Mouse (Mus musculus) brain, embryonic 14.5 days (tissue): ENCODE results near the gene Hemgn. TPM values are rescaled to one million over a fixed set of nuclear protein-coding genes. Genes with fewer than 3 reads are reported as not detected.

Experiments used
- DNase-seq: peaks from one replicate; pipeline ENCODE4 v3.0.0-alpha.2; 2011; ENCODE audit warnings: low read depth
- CTCF ChIP-seq: fragments of 200-500 bp; IDR thresholded peaks from 2 replicates; pipeline ENCODE4 v1.5.1; 2012; ENCODE audit warnings: inconsistent platforms, mild to moderate bottlenecking, moderate library complexity, borderline replicate concordance; ENCODE audit not compliant: insufficient read depth, insufficient read length; ENCODE audit errors: extremely low read depth
- POLR2A ChIP-seq: fragments of 200-500 bp; IDR thresholded peaks from 2 replicates; pipeline ENCODE4 v1.6.1; 2012; ENCODE audit warnings: mild to moderate bottlenecking, inconsistent platforms, borderline replicate concordance; ENCODE audit not compliant: poor library complexity, insufficient read depth, insufficient read length, severe bottlenecking; ENCODE audit errors: extremely low read depth
- polyA plus RNA-seq: library from polyadenylated mRNA; depleted of rRNA; stranded (reverse); fragments of >200 nt; gene quantifications from 2 replicates; pipeline ENCODE4 v1.2.3, GENCODE M21; 2012

Hemgn gene
- polyA plus RNA-seq, 1 experiment: 0.30 TPM

DNA sequence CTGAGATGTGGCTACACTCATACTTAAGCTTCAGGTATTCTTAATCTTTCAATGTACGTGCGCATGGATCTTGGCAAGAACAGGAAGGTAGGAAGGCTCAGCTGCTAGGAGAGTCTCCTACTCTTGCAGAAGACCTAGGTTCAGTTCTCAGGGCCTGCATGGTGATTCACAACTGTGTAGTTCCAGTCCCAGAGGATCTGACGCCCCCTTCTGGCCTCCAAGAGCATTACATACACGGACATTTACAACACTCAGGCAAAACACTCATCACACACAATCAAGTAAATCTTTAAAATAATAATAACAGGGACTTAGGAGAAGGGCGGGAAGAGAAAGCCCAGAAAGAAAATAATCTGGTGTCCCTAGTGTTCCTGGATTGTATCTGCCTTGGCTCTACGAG, 38.9 kb downstream of the Hemgn start:
- no peak for DNase-seq
- TF ChIP-seq CTCF (peak; percentile 48; the same call in 1 of the 2 replicates), POLR2A (no peak)

DNA sequence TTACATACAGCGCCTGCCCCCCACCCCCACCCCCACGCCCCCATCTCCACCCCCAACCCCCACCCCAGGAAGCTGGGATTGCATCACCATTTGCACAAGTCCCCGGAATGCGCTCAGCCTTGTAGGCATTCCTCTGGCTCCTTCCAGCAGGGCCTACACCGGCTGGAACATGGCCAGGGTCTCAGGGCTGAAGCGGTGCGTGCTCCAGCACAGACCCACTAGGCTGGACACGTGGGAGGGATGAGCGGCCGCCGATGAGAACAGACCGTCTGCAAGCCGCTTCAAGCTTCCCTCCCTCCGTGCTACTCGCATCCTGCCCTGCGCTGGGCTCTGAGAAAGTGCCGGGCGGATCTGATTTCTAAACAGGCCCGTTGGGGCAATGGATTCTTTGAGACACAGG, 42.3 kb downstream of the Hemgn start:
- DNase-seq: peak; percentile 87
- TF ChIP-seq CTCF: no peak
- TF ChIP-seq POLR2A: no peak

DNA sequence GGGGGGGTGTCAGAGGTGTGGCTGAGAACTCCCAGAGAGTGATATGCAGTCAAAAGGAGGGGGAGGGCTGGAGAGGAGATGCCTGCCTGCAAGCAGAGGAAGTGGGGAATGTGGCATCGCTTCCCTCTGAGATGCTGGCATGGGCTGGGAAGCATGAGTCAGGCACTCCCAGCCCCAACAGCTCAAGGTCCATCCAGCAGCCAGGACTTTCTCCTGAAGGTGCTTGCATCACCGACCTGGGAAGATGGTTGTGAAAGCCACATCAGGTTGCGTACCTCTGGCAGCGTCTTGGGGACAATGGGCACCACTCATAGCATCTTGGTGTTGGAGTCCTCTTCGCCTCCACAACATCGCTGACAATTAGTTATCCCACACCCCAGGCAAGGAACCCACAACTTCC, 42.9 kb downstream of the Hemgn start:
- TF ChIP-seq CTCF: no peak
- no peak for TF ChIP-seq POLR2A
- no peak for DNase-seq

DNA sequence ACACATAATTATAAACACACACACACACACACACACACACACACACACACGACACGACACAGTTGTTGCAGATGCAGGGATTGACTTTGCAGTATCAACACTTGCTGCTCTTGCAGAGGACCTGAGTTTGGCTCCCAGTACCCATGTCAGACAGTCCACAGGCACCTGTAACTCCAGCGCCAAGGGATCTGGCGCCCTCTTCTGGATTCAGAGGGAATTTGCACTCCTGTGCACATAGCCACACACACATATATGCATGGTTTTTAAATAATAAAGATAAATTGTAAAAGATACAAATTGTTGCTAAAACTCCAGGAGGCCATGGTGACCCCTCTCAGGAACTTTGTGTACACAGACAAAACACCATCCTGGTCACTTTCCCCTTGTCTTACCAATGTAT, 44.2 kb downstream of the Hemgn start:
- DNase-seq: no peak
- peak; percentile 40; the same call in 1 of the 2 replicates for TF ChIP-seq CTCF
- no peak for TF ChIP-seq POLR2A

DNA sequence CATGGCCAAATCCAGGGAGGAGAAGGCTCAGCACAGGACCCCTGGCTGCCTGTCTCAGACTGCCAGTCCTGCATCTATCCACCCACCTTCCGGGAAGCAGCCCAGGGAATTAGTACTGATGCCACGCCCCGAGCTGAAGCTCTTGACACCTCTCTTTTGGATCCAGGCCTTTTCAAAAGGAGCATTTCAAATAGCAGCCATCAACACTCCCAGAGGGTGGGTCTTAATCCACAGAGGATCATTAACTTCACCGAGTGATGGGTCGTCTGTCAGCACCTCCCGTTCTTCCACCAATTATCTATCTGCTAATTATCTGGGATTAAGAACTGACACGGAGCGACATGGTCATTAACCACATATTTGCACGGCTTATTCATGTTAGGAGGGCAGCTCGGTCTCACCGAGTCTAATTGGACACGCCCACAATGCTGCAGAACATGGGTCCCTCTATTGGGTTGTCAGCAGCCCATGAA, 45.8 kb downstream of the Hemgn start:
- TF ChIP-seq POLR2A (no peak), CTCF (no peak)
- peak; percentile 91 for DNase-seq

DNA sequence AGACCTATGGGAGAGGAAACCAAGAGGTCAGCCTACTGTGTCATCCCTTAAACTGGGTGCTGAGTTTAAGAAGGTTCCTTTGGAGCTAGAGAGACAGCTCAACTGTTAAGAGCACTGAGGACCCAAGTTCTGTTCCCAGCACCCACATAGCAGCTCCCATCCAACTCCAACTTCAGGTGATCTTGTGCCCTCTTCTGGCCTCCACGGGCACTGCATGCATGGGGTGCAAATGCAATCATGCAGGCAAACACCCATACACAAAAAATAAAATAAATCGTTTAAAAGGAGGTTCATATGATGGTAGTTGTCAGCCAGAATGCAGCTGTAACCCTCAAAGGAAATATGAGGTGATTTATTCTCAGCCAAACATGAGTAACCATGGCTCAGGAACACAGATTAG, 48.9 kb downstream of the Hemgn start:
- DNase-seq: no peak
- TF ChIP-seq CTCF (peak; percentile 19; the same call in 1 of the 2 replicates), POLR2A (no peak)

DNA sequence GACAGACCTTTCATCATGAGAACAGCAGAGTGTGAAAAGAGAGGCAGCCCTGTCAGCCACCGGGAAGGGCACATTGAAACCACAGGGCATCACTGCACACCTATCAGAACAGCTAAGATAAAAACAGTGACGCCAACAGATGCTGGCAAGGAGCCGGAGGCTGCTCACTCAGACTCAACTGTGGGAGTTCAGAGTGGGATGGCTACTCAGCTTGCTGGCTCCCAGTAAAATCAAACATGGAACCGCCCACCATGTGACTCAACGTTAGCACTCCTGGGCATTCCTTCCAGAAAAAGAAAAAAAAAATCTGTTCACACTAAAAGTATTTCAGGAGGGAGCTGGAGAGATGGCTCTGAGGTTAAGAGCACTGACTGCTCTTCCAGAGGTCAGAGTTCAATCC, 52.0 kb downstream of the Hemgn start:
- TF ChIP-seq POLR2A (no peak), CTCF (no peak)

DNA sequence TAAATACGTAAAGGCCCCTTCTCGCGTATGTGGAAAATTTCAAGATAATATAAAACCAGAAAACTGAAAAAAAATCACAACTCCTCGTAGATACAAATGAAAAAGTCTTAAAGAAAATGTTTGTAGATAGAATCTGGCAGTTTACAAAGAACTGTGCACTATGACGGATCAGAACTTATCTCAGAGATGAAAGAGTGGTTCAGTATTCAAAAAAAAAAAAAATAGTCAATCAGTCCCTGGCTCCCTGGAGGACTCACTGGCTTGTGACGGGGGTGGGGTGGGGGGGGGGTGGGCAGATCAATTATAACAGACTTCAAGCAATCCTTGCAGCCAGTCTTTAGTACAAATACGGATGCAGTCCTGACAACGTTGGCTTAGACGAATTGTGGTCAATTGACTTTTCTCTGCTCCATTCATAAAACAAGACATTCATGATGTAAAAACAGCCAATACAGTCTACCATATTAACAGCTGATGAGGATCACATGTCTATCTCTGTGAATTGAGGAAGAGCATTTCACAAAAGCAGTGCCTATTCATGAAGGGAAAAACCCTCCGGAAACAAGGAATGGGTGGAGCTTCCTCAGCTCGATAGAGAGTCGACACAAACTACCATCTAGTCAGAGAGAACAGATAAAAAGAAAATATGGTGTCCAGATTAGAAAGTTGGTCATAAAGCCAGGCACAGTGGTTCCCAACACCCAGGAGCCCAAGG, 53.6 kb downstream of the Hemgn start:
- no peak for TF ChIP-seq CTCF
- TF ChIP-seq POLR2A: no peak
- DNase-seq: no peak

More for the DNA sequence above, 52.0 kb downstream of the Hemgn start:
- no peak for DNase-seq

DNA sequence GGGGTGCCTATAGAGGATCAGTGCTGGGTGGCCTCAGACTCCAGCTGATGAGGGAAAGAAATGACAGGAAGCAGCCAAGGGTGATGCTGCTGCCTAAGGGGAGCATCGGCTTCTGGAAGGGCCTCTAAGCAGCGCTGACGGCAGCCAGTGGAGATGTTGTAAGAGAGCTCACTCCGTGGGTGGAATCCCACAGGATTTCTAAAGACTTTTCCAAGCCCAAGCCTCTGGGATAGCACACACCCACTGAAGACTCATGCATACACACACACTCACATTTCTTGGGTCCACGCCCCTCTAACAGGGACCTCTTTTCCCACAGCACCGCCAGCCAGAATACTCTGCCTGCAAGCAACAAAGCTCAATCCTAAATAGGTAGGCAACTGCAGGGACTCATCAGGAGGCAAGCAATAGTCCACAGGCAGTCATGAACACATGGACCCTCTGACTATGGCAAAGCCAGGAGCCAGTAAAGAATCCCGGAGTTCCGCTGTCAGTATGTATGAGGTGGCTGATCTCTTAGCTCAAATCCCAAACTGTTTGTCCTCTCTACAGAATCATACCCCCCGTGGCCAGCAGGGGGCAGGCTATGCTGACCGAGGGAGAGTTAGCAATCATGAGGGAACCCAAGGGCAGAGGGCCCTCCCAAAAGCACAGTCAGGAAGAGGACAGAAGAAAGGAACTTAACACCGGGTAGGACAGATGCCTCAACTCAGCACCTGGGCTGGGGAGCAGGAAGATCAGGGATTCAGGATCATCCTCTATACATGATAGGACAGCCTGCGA, 56.8 kb downstream of the Hemgn start:
- TF ChIP-seq POLR2A: no peak
- peak; percentile 82 for TF ChIP-seq CTCF
- DNase-seq: peak; percentile 57

DNA sequence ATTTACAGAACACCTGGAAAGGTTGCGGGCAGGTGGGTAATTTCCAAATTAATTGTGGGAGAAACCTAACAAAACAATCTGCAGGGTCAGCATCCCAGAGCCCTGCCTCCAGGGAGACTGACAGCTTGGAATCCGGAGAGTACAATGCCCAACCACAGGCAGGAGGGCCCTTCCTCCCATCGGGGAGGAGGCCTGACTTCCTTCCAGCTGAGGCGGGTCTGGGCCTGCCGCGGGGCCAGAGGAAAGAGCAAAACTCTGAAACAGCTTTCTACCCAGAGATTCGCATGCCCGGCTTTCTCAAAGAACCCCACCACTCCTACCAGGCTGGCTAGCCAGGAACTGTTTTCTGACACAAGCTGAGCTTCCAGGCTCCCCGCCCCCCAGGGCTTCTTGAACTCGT, 60.3 kb downstream of the Hemgn start:
- DNase-seq: no peak
- TF ChIP-seq CTCF: no peak
- no peak for TF ChIP-seq POLR2A

DNA sequence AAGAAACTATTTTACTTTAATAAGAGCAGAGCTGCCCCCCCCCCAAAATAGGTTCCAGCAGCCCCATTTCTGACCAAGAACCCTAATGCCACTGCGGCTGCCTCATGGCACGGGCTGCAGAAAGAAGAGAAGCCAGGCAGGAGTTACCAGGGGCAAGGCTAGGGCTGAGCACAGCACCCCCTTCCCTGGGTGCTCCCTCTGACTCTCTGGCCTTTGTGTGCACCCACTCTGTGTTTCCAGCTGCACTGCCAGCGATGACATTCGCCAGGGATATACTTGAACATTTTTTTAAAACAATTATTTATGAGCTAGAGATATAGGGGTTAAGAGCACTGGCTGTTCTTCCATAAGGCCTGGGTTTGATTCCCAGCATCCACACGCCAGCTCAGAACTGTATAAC, 63.8 kb downstream of the Hemgn start:
- TF ChIP-seq CTCF (no peak), POLR2A (no peak)
- no peak for DNase-seq

DNA sequence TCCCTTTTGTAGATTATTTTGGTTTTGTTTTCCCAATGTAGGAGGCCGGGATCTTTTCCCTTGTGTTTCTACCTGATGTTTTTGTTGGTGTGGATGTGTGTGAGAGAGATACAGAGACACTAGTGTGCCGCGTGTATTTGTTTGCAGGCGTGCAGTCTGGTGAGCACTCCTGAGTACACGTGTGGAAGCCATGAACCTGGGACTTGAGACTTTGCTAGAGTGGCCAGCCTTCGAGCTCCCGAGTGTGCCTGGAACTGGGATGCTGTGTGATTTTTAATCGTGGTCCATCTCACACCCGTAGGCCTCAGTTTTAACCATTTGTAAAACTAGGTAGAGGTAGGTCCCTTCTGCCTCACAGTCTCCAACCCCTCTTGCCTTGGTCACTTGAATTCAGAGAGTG, 64.4 kb downstream of the Hemgn start:
- TF ChIP-seq CTCF: no peak
- no peak for TF ChIP-seq POLR2A
- no peak for DNase-seq

DNA sequence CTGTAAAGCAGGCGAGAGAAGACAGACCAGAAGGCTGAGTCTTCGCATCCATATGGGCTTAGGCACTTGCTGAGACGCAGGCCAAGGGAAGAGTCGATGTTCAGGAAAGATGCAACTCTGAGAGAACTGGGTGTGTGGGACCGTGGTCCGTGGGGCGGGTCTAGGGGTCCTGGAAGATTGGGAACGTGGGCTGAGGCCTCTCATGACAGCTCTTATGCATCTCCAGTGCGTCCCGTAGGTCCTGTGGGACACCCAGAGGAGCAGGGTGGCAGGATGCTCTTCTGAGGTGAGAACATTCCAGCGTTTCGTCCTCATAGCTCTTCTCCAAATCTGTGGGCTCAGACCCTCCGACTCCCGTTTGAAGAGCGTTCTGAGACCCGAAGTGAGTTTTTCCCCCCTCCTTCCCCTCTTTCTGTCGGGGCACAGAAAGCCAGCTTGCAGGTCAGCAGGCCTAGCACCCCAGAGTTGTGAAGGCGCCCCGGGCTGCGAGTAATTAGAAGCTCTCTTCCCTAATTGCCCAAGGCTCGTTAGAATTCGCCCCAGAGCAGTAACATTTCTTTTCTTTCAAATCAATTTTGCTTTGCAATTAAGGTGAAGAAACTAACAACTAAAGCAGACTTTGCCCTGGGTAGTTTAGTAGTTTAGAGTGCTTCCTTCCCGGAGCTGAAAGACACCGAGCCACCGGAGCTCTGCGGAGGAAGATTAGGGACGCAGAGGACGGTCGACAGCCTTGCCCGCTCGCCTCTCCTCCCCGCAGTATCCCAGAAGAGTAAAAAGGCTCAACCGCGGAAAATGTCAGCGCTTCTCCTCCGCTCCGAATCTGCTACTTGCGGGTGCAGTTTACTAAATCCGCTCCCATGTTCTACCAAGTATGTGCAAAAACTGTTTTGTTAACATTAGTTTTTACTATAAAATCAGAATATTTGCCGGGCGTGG, 65.5 kb downstream of the Hemgn start:
- DNase-seq: peak; percentile 46
- TF ChIP-seq POLR2A (no peak), CTCF (no peak)

DNA sequence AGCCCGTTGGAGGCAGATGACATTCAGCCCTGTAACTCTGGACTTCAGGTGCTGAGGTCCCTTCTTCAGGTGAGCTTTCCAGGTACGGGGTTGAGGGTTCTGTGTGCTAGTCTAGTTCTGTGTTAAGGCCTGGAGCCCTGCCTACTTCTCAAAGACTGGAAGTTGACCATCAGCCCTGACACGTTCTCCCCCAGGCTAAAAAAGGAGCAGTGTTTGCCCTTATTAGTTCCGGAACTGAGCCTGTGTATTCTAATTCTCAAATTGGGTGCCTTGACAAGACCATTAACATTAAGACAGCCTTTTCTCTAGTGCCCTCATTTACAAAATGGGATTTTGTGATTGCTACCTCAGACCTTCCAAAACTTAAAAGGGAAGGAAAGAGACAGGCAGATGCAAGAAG, 66.2 kb downstream of the Hemgn start:
- DNase-seq: no peak
- TF ChIP-seq CTCF (no peak), POLR2A (no peak)
